Mouse (Mus musculus) C2C12 (cell line): ENCODE data around the gene Cryga. TPM values are rescaled to one million over a fixed set of nuclear protein-coding genes. Genes with fewer than 3 reads are reported as not detected.
"Not testable (repeated sequence)": the region's sequence is repeated elsewhere in the genome, so short reads cannot be mapped to it uniquely, and the experiment has no call there.

ENCODE experiments used
- H3K27me3 ChIP-seq: one replicate; pipeline ENCODE4 v1.6.1; 2011; ENCODE audit not compliant: control insufficient read depth, insufficient read depth, insufficient read length
- H3K36me3 ChIP-seq: one replicate; pipeline ENCODE4 v1.6.1; 2011; ENCODE audit not compliant: control insufficient read depth, insufficient read depth
- H3K4me3 ChIP-seq: one replicate; pipeline ENCODE4 v1.5.1; 2011; ENCODE audit warnings: mild to moderate bottlenecking, control low read depth; ENCODE audit not compliant: poor library complexity, insufficient read depth, severe bottlenecking
- H3K79me2 ChIP-seq: one replicate; pipeline ENCODE4 v1.6.1; 2011; ENCODE audit not compliant: control insufficient read depth, insufficient read depth
- H3K79me3 ChIP-seq: one replicate; pipeline ENCODE4 v1.6.1; 2011; ENCODE audit warnings: low read depth, control low read depth
- H3ac ChIP-seq: one replicate; pipeline ENCODE3; 2011; ENCODE audit warnings: low read depth; ENCODE audit not compliant: control insufficient read depth, insufficient read length
- CEBPB ChIP-seq: IDR thresholded peaks from one replicate; pipeline ENCODE4 v1.6.1; 2011; ENCODE audit warnings: low read depth, mild to moderate bottlenecking, control low read depth, moderate library complexity
- CTCF ChIP-seq: IDR thresholded peaks from one replicate; pipeline ENCODE4 v1.5.1; 2011; ENCODE audit not compliant: control insufficient read depth, insufficient read depth, insufficient read length
- FOSL1 ChIP-seq: IDR thresholded peaks from one replicate; pipeline ENCODE4 v1.8.0; 2011; ENCODE audit warnings: mild to moderate bottlenecking, low read length; ENCODE audit not compliant: poor library complexity, insufficient read depth, severe bottlenecking
- MAX ChIP-seq: IDR thresholded peaks from one replicate; pipeline ENCODE4 v1.6.1; 2011; ENCODE audit warnings: mild to moderate bottlenecking, control low read depth
- MYOD1 ChIP-seq: IDR thresholded peaks from one replicate; pipeline ENCODE4 v1.6.1; 2011; ENCODE audit warnings: low read depth; ENCODE audit not compliant: control insufficient read depth, insufficient read length
- MYOG ChIP-seq: IDR thresholded peaks from one replicate; pipeline ENCODE4 v1.6.1; 2011; ENCODE audit not compliant: control insufficient read depth, insufficient read length; ENCODE audit errors: extremely low read depth
- USF1 ChIP-seq: IDR thresholded peaks from one replicate; pipeline ENCODE4 v1.6.1; 2011; ENCODE audit warnings: low read depth, mild to moderate bottlenecking, control low read depth, moderate library complexity
- polyA plus RNA-seq: library from polyadenylated mRNA; unstranded; fragments of >200 nt; fragmentation: generic; extraction: Trizol; gene quantifications from one replicate; pipeline ENCODE4 v1.2.1, GENCODE M21; 2012; ENCODE audit warnings: missing spikeins

The Cryga gene
- polyA plus RNA-seq, 1 experiment = not detected

- Histone ChIP-seq H3K4me3 (no peak within 1 kb of the TSS), H3K27me3 (no peaks in the 10 kb centered on the region), H3K79me3 (no peaks in the 10 kb centered on the region), H3K36me3 (no peaks in the 10 kb centered on the region), H3ac (no peak within 1 kb of the TSS), H3K79me2 (no peaks in the 10 kb centered on the region)
- TF ChIP-seq MAX (no peak), MYOD1 (no peak), CTCF (no peak)
These were observed 39.8 kb downstream of the Cryga start, which contains the start of gene Crygd for GRCm38 (mm10) chr1:65063352-65063751. TSS of gene Crygd (minus strand) at chr1:65063452.

GRCm38 (mm10) chr1:65052140-65052539, 51.0 kb downstream of the Cryga start:
- H3ac ChIP-seq = no peak overlapping the region
- no peaks in the 10 kb centered on the region for H3K79me3 ChIP-seq
- no peaks in the 10 kb centered on the region for H3K79me2 ChIP-seq
- H3K4me3 ChIP-seq = no peak overlapping the region
- TF ChIP-seq FOSL1 (no peak), MYOD1 (no peak), CTCF (no peak), CEBPB (no peak), MAX (no peak), USF1 (no peak), MYOG (no peak)
- H3K36me3 ChIP-seq = no peaks in the 10 kb centered on the region
- no peaks in the 10 kb centered on the region for H3K27me3 ChIP-seq

GRCm38 (mm10) chr1:65051696-65052095, 51.5 kb downstream of the Cryga start:
- Histone ChIP-seq H3K79me2 (no peaks in the 10 kb centered on the region), H3K4me3 (no peak overlapping the region), H3K27me3 (no peaks in the 10 kb centered on the region), H3ac (no peak overlapping the region), H3K36me3 (no peaks in the 10 kb centered on the region), H3K79me3 (no peaks in the 10 kb centered on the region)
- TF ChIP-seq MYOG = no peak
- TF ChIP-seq FOSL1 = no peak
- no peak for TF ChIP-seq MAX
- no peak for TF ChIP-seq CTCF
- TF ChIP-seq CEBPB = no peak
- no peak for TF ChIP-seq MYOD1
- no peak for TF ChIP-seq USF1

- H3ac ChIP-seq, H3K36me3 ChIP-seq, H3K79me2 ChIP-seq, H3K27me3 ChIP-seq, H3K4me3 ChIP-seq, H3K79me3 ChIP-seq: not testable (repeated sequence)
These were observed 52.2 kb downstream of the Cryga start, which contains the start of gene Cryge for GRCm38 (mm10) chr1:65050952-65051351. TSS of gene Cryge (minus strand) at chr1:65051149.

Other genes with a start within 250 kb of the Cryga start
- 2.3 TPM for gene Plekhm3, start 146.5 kb downstream of the Cryga start, polyA plus RNA-seq
- not detected for gene Akr1cl, start 70.6 kb downstream of the Cryga start, polyA plus RNA-seq
- not detected for gene Cryge, start 52.2 kb downstream of the Cryga start, polyA plus RNA-seq
- not detected for gene Crygd, start 39.9 kb downstream of the Cryga start, polyA plus RNA-seq
- gene Crygc, start 29.7 kb downstream of the Cryga start, polyA plus RNA-seq = not detected
- gene Crygb, start 21.1 kb downstream of the Cryga start, polyA plus RNA-seq = not detected
- gene Gm28845, start 16.2 kb upstream of the Cryga start, polyA plus RNA-seq = not detected
- gene D630023F18Rik, start 19.8 kb upstream of the Cryga start, polyA plus RNA-seq = not detected
- 38.7 TPM for gene Idh1, start 83.1 kb upstream of the Cryga start, polyA plus RNA-seq
- gene Pikfyve, start 83.3 kb upstream of the Cryga start, polyA plus RNA-seq = 3.2 TPM
- not detected for gene Pth2r, start 178.7 kb upstream of the Cryga start, polyA plus RNA-seq